Mouse (Mus musculus): ENCODE data around the gene Stx3.

DNA sequence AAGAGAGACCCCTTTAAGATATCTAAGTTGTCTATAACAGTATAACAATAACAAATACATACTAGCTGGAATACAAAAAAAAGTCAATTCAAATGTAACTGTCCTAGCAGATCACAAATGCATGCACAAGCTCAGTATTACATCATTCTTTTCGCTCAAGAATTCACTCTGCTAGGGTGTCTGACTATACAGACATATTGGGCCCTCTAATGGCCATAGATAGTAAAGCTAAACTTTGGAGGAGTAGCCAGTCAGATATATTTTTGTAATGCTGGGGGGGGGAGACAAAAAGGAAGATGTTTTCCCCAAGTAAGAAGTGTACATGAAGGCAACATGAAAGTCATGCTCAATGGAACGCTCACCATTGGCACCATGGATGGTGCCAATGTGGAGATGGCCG lies 54.1 kb downstream of the Stx3 start:
- TF ChIP-seq RCOR1 (conservative IDR thresholded peaks at IDR 0.05; ENCODE audit: low read depth, low read length) (no peak), POLR2A (IDR thresholded peaks at IDR 0.05; ENCODE audit: low read depth, low read length) (no peak), TCF12 (IDR thresholded peaks at IDR 0.05; ENCODE audit: low read depth, low read length) (no peak), ZMIZ1 (IDR thresholded peaks at IDR 0.05; ENCODE audit: low read depth, low read length) (no peak), CHD1 (IDR thresholded peaks at IDR 0.05; ENCODE audit: low read depth, low read length) (no peak), CTCF (conservative IDR thresholded peaks at IDR 0.05 in 1 of 2, IDR thresholded peaks at IDR 0.05 in 1 of 2; ENCODE audit: low read depth in 2 of 2, low read length in 2 of 2) (peak in 1 of 2 experiments; percentile 84; a peak in 2 of 4 replicates), NRF1 (IDR thresholded peaks at IDR 0.05; ENCODE audit: low read depth, low read length) (no peak), MAX (IDR thresholded peaks at IDR 0.05; ENCODE audit: low read length) (no peak), HCFC1 (IDR thresholded peaks at IDR 0.05; ENCODE audit: low read depth, low read length) (no peak), SIN3A (IDR thresholded peaks at IDR 0.05; ENCODE audit: low read length) (no peak), USF1 (IDR thresholded peaks at IDR 0.05; ENCODE audit: low read depth, low read length) (no peak)

All from CH12.LX (cell line).